Mouse (Mus musculus): ENCODE data around the gene Supt3.

Supt3 gene

GRCm38 (mm10) chr17:45053371-45053770, 276.4 kb downstream of the Supt3 start:
- no peak for DNase-seq (ENCODE audit: low read depth, low spot score)

- no peak for DNase-seq (ENCODE audit: low read depth, low spot score)
Measured at GRCm38 (mm10) chr17:45054526-45054925, 277.6 kb downstream of the Supt3 start.

GRCm38 (mm10) chr17:45056894-45057293, 279.9 kb downstream of the Supt3 start:
- no peak for DNase-seq (ENCODE audit: low read depth, low spot score)

- no peak for DNase-seq (ENCODE audit: low read depth, low spot score)
Measured at GRCm38 (mm10) chr17:45057780-45058179, 280.8 kb downstream of the Supt3 start.

GRCm38 (mm10) chr17:45058566-45059363, 281.8 kb downstream of the Supt3 start:
- no peak for DNase-seq (ENCODE audit: low read depth, low spot score)

GRCm38 (mm10) chr17:45063776-45064175, 286.8 kb downstream of the Supt3 start:
- DNase-seq (ENCODE audit: low read depth, low spot score) = no peak

- DNase-seq (ENCODE audit: low read depth, low spot score) = no peak
Measured at GRCm38 (mm10) chr17:45065465-45065864, 288.5 kb downstream of the Supt3 start.

- DNase-seq (ENCODE audit: low read depth, low spot score) = no peak
Measured at GRCm38 (mm10) chr17:45067441-45067840, 290.5 kb downstream of the Supt3 start.

- no peak for DNase-seq (ENCODE audit: low read depth, low spot score)
Measured at GRCm38 (mm10) chr17:45068321-45068720, 291.4 kb downstream of the Supt3 start.

- no peak for DNase-seq (ENCODE audit: low read depth, low spot score)
Measured at GRCm38 (mm10) chr17:45072495-45073347, 295.8 kb downstream of the Supt3 start.

- no peak for DNase-seq (ENCODE audit: low read depth, low spot score)
Measured at GRCm38 (mm10) chr17:45073348-45073634, 296.3 kb downstream of the Supt3 start.

GRCm38 (mm10) chr17:45073779-45074178, 296.8 kb downstream of the Supt3 start:
- peak; percentile 10 for DNase-seq (ENCODE audit: low read depth, low spot score)

GRCm38 (mm10) chr17:45076951-45077350, 300.0 kb downstream of the Supt3 start:
- no peak for DNase-seq (ENCODE audit: low read depth, low spot score)

GRCm38 (mm10) chr17:45077921-45078640, 301.1 kb downstream of the Supt3 start:
- no peak for DNase-seq (ENCODE audit: low read depth, low spot score)

- no peak for DNase-seq (ENCODE audit: low read depth, low spot score)
Measured at GRCm38 (mm10) chr17:45081521-45081920, 304.6 kb downstream of the Supt3 start.

- no peak for DNase-seq (ENCODE audit: low read depth, low spot score)
Measured at GRCm38 (mm10) chr17:45081955-45082475, 305.1 kb downstream of the Supt3 start.

GRCm38 (mm10) chr17:45086361-45086760, 309.4 kb downstream of the Supt3 start:
- no peak for DNase-seq (ENCODE audit: low read depth, low spot score)

- no peak for DNase-seq (ENCODE audit: low read depth, low spot score)
Measured at GRCm38 (mm10) chr17:45087022-45087421, 310.1 kb downstream of the Supt3 start.

- DNase-seq (ENCODE audit: low read depth, low spot score) = no peak
Measured at GRCm38 (mm10) chr17:45101064-45101463, 324.1 kb downstream of the Supt3 start.

- DNase-seq (ENCODE audit: low read depth, low spot score) = peak; percentile 6
Measured at GRCm38 (mm10) chr17:45115386-45115785, 338.4 kb downstream of the Supt3 start.

- peak; percentile 2 for DNase-seq (ENCODE audit: low read depth, low spot score)
Measured at GRCm38 (mm10) chr17:45118565-45119471, 341.9 kb downstream of the Supt3 start.

All from CD4-positive, CD25-positive, alpha-beta regulatory T cell, adult 2 months (primary cell).